Mouse (Mus musculus): ENCODE results near the gene Has3.

- TF ChIP-seq POLR2A (IDR thresholded peaks at IDR 0.05; ENCODE audit: control insufficient read depth, low read depth, low read length) (no peak), CTCF (IDR thresholded peaks at IDR 0.05; ENCODE audit: control insufficient read depth, insufficient read depth, insufficient replicate concordance, low read depth, low read length) (no peak)
Observed at GRCm38 (mm10) chr8:106907450-106907849, 37.4 kb downstream of the Has3 start.
